Mouse (Mus musculus): ENCODE measurements around the gene Mef2a. TPM values are rescaled to one million over a fixed set of nuclear protein-coding genes. Genes with fewer than 3 reads are reported as not detected.

Gene Mef2a
- polyA plus RNA-seq, 1 experiment from 2014 or later: 53.6 TPM

- H3K27ac ChIP-seq: no peak overlapping the region
- no peak overlapping the region for H3K4me3 ChIP-seq
- no peak overlapping the region for H3K9ac ChIP-seq
- ATAC-seq (ENCODE audit: insufficient number of reproducible peaks, low FRiP score, low TSS enrichment, low read depth): no peak
- H3K4me1 ChIP-seq: no peaks in the 10 kb centered on the region
- H3K9me3 ChIP-seq: no peaks in the 10 kb centered on the region
- H3K27me3 ChIP-seq: no peaks in the 10 kb centered on the region
- 91% methylated on average over 3 of the region's 3 CpGs for WGBS
- H3K4me2 ChIP-seq: no peak overlapping the region
- peaks cover 5% of the 10 kb centered on the region; the same call in 1 of the 2 replicates for H3K36me3 ChIP-seq
Observed at GRCm38 (mm10) chr7:67360588-67360987, 12.1 kb downstream of the Mef2a start.

GRCm38 (mm10) chr7:67359863-67360262 is 12.8 kb downstream of the Mef2a start:
- no peak overlapping the region for H3K9ac ChIP-seq
- no peaks in the 10 kb centered on the region for H3K9me3 ChIP-seq
- H3K27ac ChIP-seq: no peak overlapping the region
- H3K4me3 ChIP-seq: no peak overlapping the region
- peaks cover 10% of the 10 kb centered on the region for H3K36me3 ChIP-seq
- H3K4me2 ChIP-seq: no peak overlapping the region
- ATAC-seq (ENCODE audit: insufficient number of reproducible peaks, low FRiP score, low TSS enrichment, low read depth): no peak
- H3K4me1 ChIP-seq: no peaks in the 10 kb centered on the region
- no peaks in the 10 kb centered on the region for H3K27me3 ChIP-seq

DNA sequence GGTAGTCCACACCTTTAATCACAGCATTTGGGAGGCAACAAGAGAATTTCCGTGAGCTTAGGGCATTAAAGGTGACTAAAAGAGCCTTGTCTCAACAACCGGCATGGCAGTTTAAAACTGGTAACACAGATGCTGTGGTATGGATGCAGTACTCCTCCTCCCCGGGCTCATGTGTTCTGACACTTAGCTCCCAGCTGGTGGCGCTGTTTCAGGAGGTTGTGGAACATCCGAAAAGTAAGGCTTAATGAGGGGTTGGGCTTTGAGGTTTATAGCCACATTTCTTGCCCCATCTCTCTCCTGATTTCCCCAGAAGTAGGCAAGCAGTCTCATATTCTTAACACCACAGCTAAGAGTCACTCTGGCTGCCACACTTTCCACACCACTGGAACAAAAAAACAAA is 16.8 kb downstream of the Mef2a start:
- H3K4me3 ChIP-seq: no peak overlapping the region

GRCm38 (mm10) chr7:67353667-67354066 is 19.0 kb downstream of the Mef2a start:
- H3K36me3 ChIP-seq: peaks cover 10% of the 10 kb centered on the region
- H3K4me2 ChIP-seq: no peak overlapping the region
- H3K4me1 ChIP-seq: no peaks in the 10 kb centered on the region
- no peak for ATAC-seq (ENCODE audit: insufficient number of reproducible peaks, low FRiP score, low TSS enrichment, low read depth)
- no peak overlapping the region for H3K9ac ChIP-seq
- H3K9me3 ChIP-seq: no peaks in the 10 kb centered on the region
- no peaks in the 10 kb centered on the region for H3K27me3 ChIP-seq
- 90% methylated on average over 6 of the region's 6 CpGs for WGBS
- H3K27ac ChIP-seq: no peak overlapping the region
- H3K4me3 ChIP-seq: no peak overlapping the region

More for the DNA sequence above, 16.8 kb downstream of the Mef2a start:
- Histone ChIP-seq H3K36me3 (peaks cover 10% of the 10 kb centered on the region), H3K27ac (no peak overlapping the region), H3K9me3 (no peaks in the 10 kb centered on the region), H3K4me1 (no peaks in the 10 kb centered on the region), H3K4me2 (no peak overlapping the region), H3K27me3 (no peaks in the 10 kb centered on the region), H3K9ac (no peak overlapping the region)
- WGBS: 93% methylated on average over 5 of the region's 5 CpGs
- ATAC-seq (ENCODE audit: insufficient number of reproducible peaks, low FRiP score, low TSS enrichment, low read depth): no peak

DNA sequence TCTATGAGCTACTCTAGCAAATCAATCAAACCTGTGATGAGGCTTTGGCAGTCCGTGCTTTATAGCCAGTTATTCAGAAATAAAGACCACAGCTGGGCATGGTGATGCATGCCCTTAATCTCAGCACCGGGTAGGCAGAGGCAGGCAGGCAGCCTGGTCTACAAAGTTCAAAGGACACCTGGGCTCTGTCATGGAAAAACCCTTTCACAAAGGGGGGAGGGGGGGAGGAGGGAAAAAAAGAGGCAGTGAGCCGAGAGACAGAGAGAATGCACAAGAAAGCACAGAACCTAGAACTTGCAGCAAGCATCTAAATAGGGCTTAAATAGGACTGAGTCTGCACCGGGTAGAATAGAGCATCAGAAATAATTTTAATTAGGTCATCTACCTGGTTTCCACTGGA is 19.7 kb downstream of the Mef2a start:
- Histone ChIP-seq H3K27ac (no peak overlapping the region), H3K4me3 (no peak overlapping the region), H3K4me2 (no peak overlapping the region), H3K36me3 (peaks cover 10% of the 10 kb centered on the region), H3K9me3 (no peaks in the 10 kb centered on the region), H3K27me3 (no peaks in the 10 kb centered on the region), H3K4me1 (no peaks in the 10 kb centered on the region), H3K9ac (no peak overlapping the region)
- no peak for ATAC-seq (ENCODE audit: insufficient number of reproducible peaks, low FRiP score, low TSS enrichment, low read depth)
- WGBS: 63% methylated on average over 4 of the region's 4 CpGs

DNA sequence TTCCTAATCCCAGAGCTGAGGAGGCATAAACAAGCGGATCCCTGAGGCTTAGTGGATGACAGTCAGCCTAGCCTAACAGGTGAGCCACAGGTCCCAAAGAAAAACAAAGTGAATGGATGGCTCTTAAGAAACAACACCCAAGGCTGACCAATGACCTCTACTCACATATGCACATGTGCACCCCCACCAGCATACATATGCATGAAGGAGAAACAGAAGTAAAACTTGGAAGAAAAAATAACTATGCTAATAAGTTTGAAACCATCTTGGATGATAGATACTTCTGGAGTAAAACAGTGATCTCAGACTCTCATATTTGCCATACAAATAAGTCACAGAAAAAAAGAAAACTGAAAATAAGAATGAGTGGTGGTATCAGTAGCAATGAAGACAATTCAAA is 28.2 kb downstream of the Mef2a start:
- no peak for ATAC-seq (ENCODE audit: insufficient number of reproducible peaks, low FRiP score, low TSS enrichment, low read depth)
- Histone ChIP-seq H3K27ac (no peak overlapping the region), H3K9ac (no peak overlapping the region), H3K4me3 (no peak overlapping the region), H3K4me1 (no peaks in the 10 kb centered on the region), H3K27me3 (no peaks in the 10 kb centered on the region), H3K36me3 (peaks cover 3% of the 10 kb centered on the region; the same call in 1 of the 2 replicates), H3K4me2 (no peak overlapping the region), H3K9me3 (no peaks in the 10 kb centered on the region)
- WGBS: 90% methylated on average over 1 of the region's 1 CpGs

DNA sequence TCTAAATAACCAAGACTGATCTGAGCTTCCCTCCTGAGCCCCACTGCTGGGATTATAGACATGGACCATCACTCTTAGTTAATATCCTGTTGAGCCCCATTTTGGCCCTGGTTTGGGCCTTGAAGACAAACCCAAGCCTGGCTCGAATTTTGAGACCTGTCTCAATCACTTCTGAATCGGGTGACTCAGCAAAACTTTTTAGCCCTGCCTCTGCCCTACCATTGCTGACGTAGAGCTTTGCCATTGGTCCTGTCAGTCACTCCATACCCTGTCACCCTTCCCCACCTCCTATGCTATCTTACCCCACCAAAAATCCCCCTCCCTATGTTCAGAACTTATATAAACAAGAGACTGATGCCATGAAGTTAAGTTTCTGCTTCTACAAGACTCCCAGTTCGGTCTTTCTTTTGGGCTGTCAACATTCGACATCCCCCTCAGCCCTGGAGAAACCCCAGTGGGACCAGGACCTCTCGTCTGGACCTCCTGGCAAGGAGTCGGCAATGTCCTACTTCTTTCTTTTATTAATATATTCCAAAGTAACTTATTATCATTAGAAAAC is 30.5 kb downstream of the Mef2a start:
- H3K9me3 ChIP-seq: no peaks in the 10 kb centered on the region
- H3K4me3 ChIP-seq: no peak overlapping the region
- no peak overlapping the region for H3K27ac ChIP-seq
- H3K27me3 ChIP-seq: no peaks in the 10 kb centered on the region
- H3K4me1 ChIP-seq: no peaks in the 10 kb centered on the region
- no peak for ATAC-seq (ENCODE audit: insufficient number of reproducible peaks, low FRiP score, low TSS enrichment, low read depth)
- H3K4me2 ChIP-seq: no peak overlapping the region
- peaks cover 3% of the 10 kb centered on the region; the same call in 1 of the 2 replicates for H3K36me3 ChIP-seq
- no peak overlapping the region for H3K9ac ChIP-seq
- WGBS: 86% methylated on average over 7 of the region's 7 CpGs

DNA sequence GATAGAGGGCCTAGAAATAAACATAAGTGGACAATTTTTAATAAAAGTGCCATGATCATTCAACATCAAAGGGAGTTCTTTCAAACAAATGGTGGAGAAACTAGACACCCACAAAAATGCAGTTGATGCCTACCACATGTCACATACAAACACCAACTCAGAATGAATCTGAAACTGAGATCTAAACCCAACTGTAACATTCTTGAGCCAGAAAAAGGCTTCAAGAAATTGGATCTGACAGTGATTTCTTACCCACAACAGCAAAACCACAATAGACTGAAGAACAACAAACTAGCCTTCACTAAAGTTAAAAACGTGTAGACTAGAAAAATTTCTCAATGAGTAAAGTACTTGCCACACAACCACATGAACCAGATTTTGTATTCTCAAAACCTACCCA is 52.3 kb downstream of the Mef2a start:
- Histone ChIP-seq H3K4me3 (no peak overlapping the region), H3K9ac (no peak overlapping the region), H3K4me2 (no peak overlapping the region), H3K27me3 (no peaks in the 10 kb centered on the region), H3K9me3 (no peaks in the 10 kb centered on the region), H3K27ac (no peak overlapping the region), H3K4me1 (no peaks in the 10 kb centered on the region), H3K36me3 (no peaks in the 10 kb centered on the region)
- 70% methylated on average over 1 of the region's 1 CpGs for WGBS
- ATAC-seq (ENCODE audit: insufficient number of reproducible peaks, low FRiP score, low TSS enrichment, low read depth): no peak

DNA sequence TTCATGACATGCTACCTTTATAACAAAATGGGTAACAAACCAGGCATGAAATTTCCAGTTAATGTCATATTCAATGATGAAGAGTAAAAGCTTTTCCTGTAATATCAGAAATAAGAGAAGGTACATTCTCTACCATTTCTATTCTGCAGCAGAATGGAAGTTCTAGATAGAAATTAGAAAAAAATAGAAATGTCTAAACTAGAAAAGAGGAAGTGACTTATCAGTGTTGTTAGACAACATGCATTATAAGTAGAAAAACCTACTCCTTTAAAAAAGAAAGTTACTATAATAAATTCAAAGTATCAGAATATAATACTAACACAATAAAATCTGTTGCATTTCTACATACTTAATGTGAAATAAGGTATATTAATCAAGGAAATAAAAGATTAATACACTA is 54.0 kb downstream of the Mef2a start:
- no peak overlapping the region for H3K9ac ChIP-seq
- H3K4me1 ChIP-seq: no peaks in the 10 kb centered on the region
- H3K4me3 ChIP-seq: no peak overlapping the region
- H3K27ac ChIP-seq: no peak overlapping the region
- H3K4me2 ChIP-seq: no peak overlapping the region
- H3K36me3 ChIP-seq: peaks cover 5% of the 10 kb centered on the region; the same call in 1 of the 2 replicates
- no peak for ATAC-seq (ENCODE audit: insufficient number of reproducible peaks, low FRiP score, low TSS enrichment, low read depth)
- H3K27me3 ChIP-seq: no peaks in the 10 kb centered on the region
- no peaks in the 10 kb centered on the region for H3K9me3 ChIP-seq

GRCm38 (mm10) chr7:67313200-67313599 is 59.5 kb downstream of the Mef2a start:
- peaks cover 14% of the 10 kb centered on the region for H3K36me3 ChIP-seq
- no peak for ATAC-seq (ENCODE audit: insufficient number of reproducible peaks, low FRiP score, low TSS enrichment, low read depth)
- no peak overlapping the region for H3K27ac ChIP-seq
- H3K4me3 ChIP-seq: no peak overlapping the region
- WGBS: 93% methylated on average over 3 of the region's 3 CpGs
- H3K27me3 ChIP-seq: no peaks in the 10 kb centered on the region
- H3K4me2 ChIP-seq: no peak overlapping the region
- no peak overlapping the region for H3K9ac ChIP-seq
- H3K9me3 ChIP-seq: no peaks in the 10 kb centered on the region
- H3K4me1 ChIP-seq: no peaks in the 10 kb centered on the region

DNA sequence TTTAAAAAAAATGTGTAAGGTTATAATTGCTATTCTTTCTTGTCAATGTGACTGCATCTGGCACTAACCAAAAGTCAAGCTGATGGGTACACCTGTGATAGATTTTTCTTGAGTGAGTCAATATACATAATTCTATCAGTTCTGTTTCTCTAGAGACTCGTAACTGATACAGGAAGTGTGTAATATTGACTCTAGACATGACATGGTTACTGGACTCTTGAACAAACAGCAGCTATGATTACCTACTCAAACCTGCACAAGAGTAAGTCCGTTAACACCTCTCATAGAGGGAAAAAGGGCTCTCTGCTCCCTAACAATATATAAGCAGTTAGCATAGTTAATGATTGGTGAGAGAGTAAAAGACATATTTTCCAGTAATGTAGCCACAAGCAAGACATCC is 62.5 kb downstream of the Mef2a start:
- ATAC-seq (ENCODE audit: insufficient number of reproducible peaks, low FRiP score, low TSS enrichment, low read depth): no peak
- H3K9me3 ChIP-seq: no peaks in the 10 kb centered on the region
- 79% methylated on average over 2 of the region's 2 CpGs for WGBS

DNA sequence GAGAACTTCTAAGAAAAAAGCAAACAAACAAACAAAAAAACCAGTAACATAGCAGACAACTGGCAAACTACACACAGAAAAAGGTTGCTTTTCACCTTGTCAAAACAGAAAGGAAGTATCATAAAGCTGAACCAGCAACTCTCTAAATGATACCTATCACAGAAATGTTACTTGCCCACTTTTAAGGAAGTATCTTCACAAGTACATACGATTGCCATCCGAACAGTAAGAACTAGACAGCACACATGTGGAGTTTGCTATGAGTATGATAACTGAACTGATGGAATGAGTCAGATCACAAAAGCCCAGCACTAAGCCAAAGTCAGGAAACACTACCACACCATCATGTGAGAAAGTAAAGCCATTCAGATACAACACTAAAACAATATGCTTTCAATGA is 64.6 kb downstream of the Mef2a start:
- H3K4me1 ChIP-seq: no peaks in the 10 kb centered on the region
- ATAC-seq (ENCODE audit: insufficient number of reproducible peaks, low FRiP score, low TSS enrichment, low read depth): no peak
- H3K36me3 ChIP-seq: peaks cover 4% of the 10 kb centered on the region
- H3K27me3 ChIP-seq: no peaks in the 10 kb centered on the region
- H3K27ac ChIP-seq: no peak overlapping the region
- 92% methylated on average over 2 of the region's 2 CpGs for WGBS
- no peaks in the 10 kb centered on the region for H3K9me3 ChIP-seq
- H3K4me3 ChIP-seq: no peak overlapping the region
- no peak overlapping the region for H3K9ac ChIP-seq
- no peak overlapping the region for H3K4me2 ChIP-seq

More for the DNA sequence above, 62.5 kb downstream of the Mef2a start:
- no peaks in the 10 kb centered on the region for H3K4me1 ChIP-seq
- H3K9ac ChIP-seq: no peak overlapping the region
- no peaks in the 10 kb centered on the region for H3K27me3 ChIP-seq
- no peak overlapping the region for H3K4me3 ChIP-seq
- no peak overlapping the region for H3K27ac ChIP-seq
- H3K36me3 ChIP-seq: peaks cover 14% of the 10 kb centered on the region
- no peak overlapping the region for H3K4me2 ChIP-seq

DNA sequence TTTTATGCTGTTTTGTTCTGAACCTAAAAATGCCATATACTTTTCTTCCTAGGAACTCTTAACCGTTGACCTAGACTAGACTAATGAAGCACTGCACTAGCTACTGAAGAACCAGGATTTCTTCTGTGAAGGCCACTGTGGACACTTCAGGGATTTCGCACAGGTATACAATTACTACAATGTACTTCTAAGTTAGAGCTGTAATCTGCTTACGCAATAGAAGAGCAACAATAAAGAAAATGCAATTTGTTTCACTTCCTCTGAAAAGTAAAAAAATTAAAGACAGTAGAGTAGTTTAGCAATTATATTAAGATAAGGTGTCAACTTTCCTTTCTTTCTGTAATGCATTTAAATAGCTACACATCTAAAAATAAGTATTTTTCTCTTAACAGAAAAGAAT is 65.6 kb downstream of the Mef2a start:
- Histone ChIP-seq H3K4me3 (no peak overlapping the region), H3K27ac (no peak overlapping the region), H3K27me3 (no peaks in the 10 kb centered on the region), H3K36me3 (peaks cover 4% of the 10 kb centered on the region), H3K4me2 (no peak overlapping the region), H3K4me1 (no peaks in the 10 kb centered on the region), H3K9me3 (no peaks in the 10 kb centered on the region), H3K9ac (no peak overlapping the region)
- ATAC-seq (ENCODE audit: insufficient number of reproducible peaks, low FRiP score, low TSS enrichment, low read depth): no peak
- 91% methylated on average over 3 of the region's 3 CpGs for WGBS
